Mouse (Mus musculus) spleen, adult 2 months (tissue): Measurements from ENCODE around the gene Tepsin. TPM values are rescaled to one million over a fixed set of nuclear protein-coding genes. Genes with fewer than 3 reads are reported as not detected.

Source experiments
- DNase-seq, 2 experiments: peaks; one replicate each; pipeline versions ENCODE4 v3.0.0 to v3.0.0-alpha.2; 2012 to 2021; ENCODE audit warnings: low spot score in 2 of 2, low read depth in 1 of 2
- H3K27ac ChIP-seq: fragments of 200-500 bp; 2 replicates; pipeline ENCODE4 v1.5.1; 2012; ENCODE audit warnings: low read length, inconsistent platforms; ENCODE audit not compliant: insufficient read depth
- H3K27me3 ChIP-seq: fragments of 200-500 bp; 2 replicates; pipeline ENCODE4 v1.6.1; 2012; ENCODE audit warnings: mild to moderate bottlenecking, moderate library complexity, low read length, inconsistent platforms; ENCODE audit not compliant: control insufficient read depth, insufficient read depth
- H3K36me3 ChIP-seq: fragments of 200-500 bp; 2 replicates; pipeline ENCODE4 v1.6.1; 2012; ENCODE audit warnings: mild to moderate bottlenecking, low read length, inconsistent platforms; ENCODE audit not compliant: control insufficient read depth, insufficient read depth
- H3K4me1 ChIP-seq: fragments of 200-500 bp; 2 replicates; pipeline ENCODE4 v1.6.1; 2011; ENCODE audit warnings: inconsistent platforms; ENCODE audit not compliant: control insufficient read depth, insufficient read depth, insufficient read length
- H3K4me3 ChIP-seq: fragments of 200-500 bp; 2 replicates; pipeline ENCODE4 v1.5.1; 2011; ENCODE audit warnings: mild to moderate bottlenecking, inconsistent platforms; ENCODE audit not compliant: insufficient read depth, insufficient read length; ENCODE audit errors: extremely low read depth
- CTCF ChIP-seq: fragments of 200-500 bp; IDR thresholded peaks from 2 replicates; pipeline ENCODE4 v1.5.1; 2011; ENCODE audit warnings: mild to moderate bottlenecking, inconsistent platforms; ENCODE audit not compliant: insufficient read depth, insufficient read length, insufficient replicate concordance; ENCODE audit errors: extremely low read depth
- POLR2A ChIP-seq: fragments of 200-500 bp; IDR thresholded peaks from 2 replicates; pipeline ENCODE4 v1.6.1; 2011; ENCODE audit warnings: low read depth, low read length, inconsistent platforms
- WGBS: fragments of 180-500 bp; shearing (Covaris S2); methylation state at CpG from one replicate; pipeline ENCODE4 v1.1.7; 2018; 5-methylcytosine and 5-hydroxymethylcytosine counted together
- polyA plus RNA-seq: library from polyadenylated mRNA; depleted of rRNA; stranded (reverse); fragments of >200 nt; gene quantifications from 2 replicates; pipeline ENCODE4 v1.2.3, GENCODE M21; 2012

Gene Tepsin
- polyA plus RNA-seq, 1 experiment, result 34.3 TPM

DNA sequence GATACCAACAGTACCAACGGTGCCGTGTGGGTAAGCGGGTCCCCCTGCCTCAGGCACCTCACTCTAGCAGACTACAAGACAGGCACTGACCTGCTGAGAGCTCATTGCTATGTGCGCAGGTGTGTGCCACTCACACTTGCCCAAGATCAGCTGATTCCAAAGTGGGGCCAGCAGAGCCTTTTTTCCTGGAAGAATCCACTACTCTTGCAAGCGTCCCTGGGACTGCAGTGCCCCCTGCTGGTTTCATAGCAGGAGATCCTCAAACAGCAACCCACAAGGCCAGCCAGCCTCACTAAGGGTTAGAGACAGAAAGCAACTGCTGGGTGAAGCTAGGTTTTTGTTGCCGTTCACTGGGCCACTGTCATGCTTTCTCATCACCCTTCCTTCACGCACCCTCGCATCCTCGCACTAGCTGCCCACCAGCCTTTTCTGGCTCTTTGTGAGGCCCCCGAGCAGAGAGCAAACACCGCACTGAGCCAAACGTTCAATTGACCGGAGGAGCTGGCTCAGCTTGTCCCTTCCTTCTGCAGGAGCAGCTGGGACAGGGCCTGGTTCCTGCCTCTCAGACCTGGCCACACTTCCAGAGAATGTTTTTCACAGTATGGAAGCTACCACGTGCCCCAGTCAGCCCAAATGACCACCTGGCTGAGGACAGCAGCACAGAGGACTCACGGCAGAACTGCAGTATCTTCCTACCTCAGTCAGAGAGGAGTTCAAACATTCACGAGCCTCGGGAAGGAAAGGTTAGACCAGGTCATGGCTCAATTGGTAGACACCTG lies 22.3 kb upstream of the Tepsin start:
- H3K27me3 ChIP-seq, result no peaks in the 10 kb centered on the region
- H3K36me3 ChIP-seq, result peaks cover 35% of the 10 kb centered on the region
- WGBS, result 92% methylated on average over 17 of the region's 17 CpGs
- H3K4me1 ChIP-seq, result no peaks in the 10 kb centered on the region
- H3K27ac ChIP-seq, result no peak overlapping the region
- TF ChIP-seq POLR2A, result no peak
- no peak for DNase-seq
- no peak overlapping the region for H3K4me3 ChIP-seq

DNA sequence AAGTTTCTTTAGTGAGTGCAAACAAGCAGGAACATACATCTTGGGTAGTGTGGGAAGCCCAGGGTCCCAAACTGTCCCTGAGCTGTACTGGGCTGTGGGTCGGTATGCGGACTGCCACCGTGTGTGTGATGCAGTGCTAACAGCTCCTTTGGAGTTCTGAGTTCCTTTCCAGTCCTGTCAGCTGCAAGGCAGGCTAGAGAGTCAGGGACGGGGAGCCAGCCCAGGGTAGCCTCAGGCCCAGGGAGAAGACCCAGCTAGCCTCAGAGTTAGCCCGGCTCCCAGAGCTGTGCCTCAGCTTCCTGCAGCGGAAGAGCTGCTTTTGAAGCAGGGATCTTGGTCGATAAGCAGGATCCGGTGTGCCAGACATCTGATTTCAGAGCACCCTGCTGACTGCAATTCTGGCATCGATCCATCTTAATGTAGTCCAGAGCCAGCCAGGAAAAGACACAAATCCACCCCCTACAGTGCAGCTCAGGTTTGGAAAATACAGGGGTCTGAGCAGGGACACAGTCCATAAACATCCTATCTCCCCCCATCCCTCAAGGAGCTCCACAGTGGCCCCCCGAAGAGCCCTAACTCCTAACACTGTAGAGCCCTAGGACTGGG lies 21.5 kb upstream of the Tepsin start:
- peaks cover 37% of the 10 kb centered on the region for H3K36me3 ChIP-seq

DNA sequence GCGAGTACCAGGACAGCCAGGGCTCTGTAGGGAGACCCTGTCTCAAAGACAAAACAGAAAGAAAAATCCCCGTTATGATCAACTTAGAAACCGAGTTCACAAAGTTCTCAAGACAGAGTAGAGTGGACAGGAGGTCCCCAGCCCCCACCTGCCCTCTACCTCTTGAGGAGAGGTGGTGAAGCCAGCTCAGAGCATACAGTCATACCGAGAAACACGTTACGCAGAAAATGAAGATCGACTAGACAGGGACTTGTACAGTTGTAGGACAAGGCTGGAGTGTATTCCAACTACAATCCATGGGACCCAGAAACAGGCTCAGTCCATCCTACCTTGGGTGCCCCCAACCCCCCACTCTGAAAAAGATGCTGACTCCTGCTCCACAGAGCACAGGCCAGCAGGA lies 20.6 kb upstream of the Tepsin start:
- H3K4me1 ChIP-seq, result no peaks in the 10 kb centered on the region
- H3K36me3 ChIP-seq, result peaks cover 33% of the 10 kb centered on the region
- H3K27ac ChIP-seq, result no peak overlapping the region
- no peak for DNase-seq
- no peak for TF ChIP-seq POLR2A
- TF ChIP-seq CTCF, result no peak
- no peak overlapping the region for H3K4me3 ChIP-seq
- no peaks in the 10 kb centered on the region for H3K27me3 ChIP-seq
- WGBS, result 91% methylated on average over 7 of the region's 7 CpGs

More for the DNA sequence above, 21.5 kb upstream of the Tepsin start:
- 90% methylated on average over 10 of the region's 10 CpGs for WGBS
- no peaks in the 10 kb centered on the region for H3K4me1 ChIP-seq
- DNase-seq, result no peak
- no peak for TF ChIP-seq POLR2A
- no peak for TF ChIP-seq CTCF
- H3K4me3 ChIP-seq, result no peak overlapping the region
- no peak overlapping the region for H3K27ac ChIP-seq
- H3K27me3 ChIP-seq, result no peaks in the 10 kb centered on the region

DNA sequence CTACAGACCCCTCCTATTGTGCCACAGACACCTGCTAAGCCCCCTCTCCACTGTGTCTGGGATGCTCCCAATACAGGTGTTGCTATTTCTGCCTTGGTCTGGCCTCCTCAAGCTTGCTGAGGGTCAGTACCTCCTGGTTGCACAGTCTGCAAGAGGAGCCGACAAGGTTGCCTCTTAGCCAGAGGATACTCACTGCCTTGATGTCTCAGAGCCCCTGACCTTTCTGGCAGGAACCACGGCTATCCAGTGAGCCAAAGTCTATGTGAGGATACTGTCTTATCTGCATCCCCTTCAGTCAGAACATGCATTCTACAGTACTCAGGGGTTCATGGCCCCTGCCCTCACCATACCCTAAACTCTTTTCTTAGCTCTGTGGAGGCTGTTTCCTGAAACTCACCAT lies 19.1 kb upstream of the Tepsin start:
- H3K4me3 ChIP-seq, result no peak overlapping the region
- no peak overlapping the region for H3K27ac ChIP-seq
- TF ChIP-seq POLR2A (no peak), CTCF (no peak)
- peaks cover 30% of the 10 kb centered on the region for H3K36me3 ChIP-seq
- WGBS, result 94% methylated on average over 2 of the region's 2 CpGs
- no peaks in the 10 kb centered on the region for H3K27me3 ChIP-seq
- no peaks in the 10 kb centered on the region for H3K4me1 ChIP-seq
- DNase-seq, result no peak

DNA sequence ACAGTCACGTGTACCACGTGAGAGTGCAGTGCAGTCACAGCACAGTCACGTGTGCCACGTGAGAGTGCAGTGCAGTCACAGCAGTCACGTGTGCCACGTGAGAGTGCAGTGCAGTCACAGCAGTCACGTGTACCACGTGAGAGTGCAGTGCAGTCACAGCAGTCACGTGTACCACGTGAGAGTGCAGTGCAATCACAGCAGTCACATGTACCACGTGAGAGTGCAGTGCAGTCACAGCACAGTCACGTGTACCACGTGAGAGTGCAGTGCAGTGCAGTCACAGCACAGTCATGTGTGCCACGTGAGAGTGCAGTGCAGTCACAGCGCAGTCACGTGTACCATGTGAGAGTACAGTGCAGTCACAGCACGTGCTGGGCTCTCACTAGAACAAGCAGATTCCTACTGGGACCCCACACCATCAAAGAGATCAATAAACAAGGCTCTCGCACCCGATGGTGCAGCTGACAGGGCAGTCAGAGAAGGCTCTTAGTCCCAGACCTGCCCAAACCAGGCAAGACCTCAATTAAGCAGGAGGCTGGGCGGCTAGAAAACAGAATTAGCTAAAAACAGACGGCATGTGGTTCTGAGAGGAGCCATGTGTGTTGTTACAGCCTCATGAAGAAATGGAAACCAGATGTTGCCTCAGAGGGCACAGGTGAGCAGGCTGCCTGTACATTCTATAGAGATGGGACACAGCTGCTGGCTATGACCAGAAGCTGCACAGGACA lies 16.1 kb upstream of the Tepsin start:
- TF ChIP-seq CTCF (no peak), POLR2A (no peak)
- no peak for DNase-seq
- Histone ChIP-seq H3K4me3 (no peak overlapping the region), H3K27me3 (no peaks in the 10 kb centered on the region), H3K4me1 (no peaks in the 10 kb centered on the region), H3K36me3 (peaks cover 34% of the 10 kb centered on the region), H3K27ac (no peak overlapping the region)
- WGBS, result 97% methylated on average over 21 of the region's 21 CpGs

DNA sequence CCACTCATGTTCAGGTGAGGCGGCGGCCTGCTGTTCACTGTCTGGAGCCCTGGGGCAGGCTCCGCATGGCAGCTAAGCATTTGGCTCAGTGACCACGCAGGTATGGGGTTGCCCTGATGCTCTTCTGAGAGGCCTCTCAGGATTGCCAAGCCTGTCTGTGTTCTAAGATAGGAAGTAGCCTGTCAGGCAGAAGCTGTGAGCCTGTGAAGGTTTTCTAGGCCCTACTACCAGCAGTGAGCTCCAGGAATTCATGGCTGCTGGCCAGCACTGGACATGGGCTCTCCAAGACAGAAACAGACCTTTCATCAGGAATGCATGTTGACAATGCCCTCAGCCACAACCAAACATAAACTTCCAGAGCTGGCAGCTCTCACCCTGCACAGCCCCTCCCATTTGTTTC lies 13.6 kb upstream of the Tepsin start:
- no peak overlapping the region for H3K4me3 ChIP-seq
- peaks cover 39% of the 10 kb centered on the region for H3K36me3 ChIP-seq
- TF ChIP-seq POLR2A (no peak), CTCF (no peak)
- no peak overlapping the region for H3K27ac ChIP-seq
- no peaks in the 10 kb centered on the region for H3K27me3 ChIP-seq
- no peak for DNase-seq
- no peaks in the 10 kb centered on the region for H3K4me1 ChIP-seq
- WGBS, result 95% methylated on average over 4 of the region's 4 CpGs
